Mouse (Mus musculus) hindbrain, postnatal 0 days (tissue): ENCODE results near the gene Rab4b. TPM values are rescaled to one million over a fixed set of nuclear protein-coding genes. Genes with fewer than 3 reads are reported as not detected.

Experiments
- ATAC-seq: fragments of 200-750 bp; cut with Nextera tagmentation; 2 replicates; pipeline ENCODE4 v1.8.0; 2017; ENCODE audit warnings: mild to moderate bottlenecking, moderate TSS enrichment, moderate library complexity
- DNase-seq: peaks from one replicate; pipeline ENCODE4 v3.0.0-alpha.2; 2015; ENCODE audit warnings: low spot score
- H3K27ac ChIP-seq: fragments of 300-500 bp; sonication (generic); 2 replicates; pipeline ENCODE4 v1.5.1; 2014; ENCODE audit warnings: mild to moderate bottlenecking
- H3K27me3 ChIP-seq: fragments of 300-500 bp; sonication (generic); 2 replicates; pipeline ENCODE4 v1.6.1; 2014; ENCODE audit warnings: low read length, mixed read lengths; ENCODE audit not compliant: insufficient read depth
- H3K36me3 ChIP-seq: fragments of 300-500 bp; sonication (generic); 2 replicates; pipeline ENCODE4 v1.6.1; 2014; ENCODE audit warnings: low read length, mixed read lengths; ENCODE audit not compliant: insufficient read depth
- H3K4me1 ChIP-seq: fragments of 300-500 bp; sonication (generic); 2 replicates; pipeline ENCODE4 v1.6.1; 2014; ENCODE audit warnings: antibody characterized with exemption, low read length, mixed read lengths; ENCODE audit not compliant: insufficient read depth
- H3K4me2 ChIP-seq: fragments of 300-500 bp; sonication (generic); 2 replicates; pipeline ENCODE4 v1.6.1; 2014; ENCODE audit warnings: low read depth, mild to moderate bottlenecking, low read length, moderate library complexity, mixed read lengths
- H3K4me3 ChIP-seq: fragments of 300-500 bp; sonication (generic); 2 replicates; pipeline ENCODE4 v1.5.1; 2014; ENCODE audit warnings: low read length
- H3K9ac ChIP-seq: fragments of 300-500 bp; sonication (generic); replicated peaks from 2 replicates; pipeline ENCODE4 v1.6.1; 2014; ENCODE audit warnings: mild to moderate bottlenecking, low read length, moderate library complexity, mixed read lengths
- H3K9me3 ChIP-seq: fragments of 300-500 bp; sonication (generic); 2 replicates; pipeline ENCODE4 v1.6.1; 2016; ENCODE audit warnings: low read length, mixed read lengths
- CTCF ChIP-seq: IDR thresholded peaks from 2 replicates; pipeline ENCODE4 v1.5.1; 2016; ENCODE audit warnings: antibody characterized with exemption, control low read depth, low read depth
- WGBS: fragments of 180-500 bp; shearing (Covaris S2); extraction: QIAGEN DNeasy Blood & Tissue Kit; methylation state at CpG from one replicate; pipeline ENCODE4 v1.1.7; 2014; 5-methylcytosine and 5-hydroxymethylcytosine counted together
- polyA plus RNA-seq: library from polyadenylated mRNA; unstranded; fragments of >200 nt; fragmentation: Nextera tagmentation; extraction: Ambion mirVana; gene quantifications from 2 replicates; pipeline ENCODE4 v1.2.1, GENCODE M21; 2015
- total RNA-seq: library from RNA; depleted of rRNA; stranded (reverse); fragments of >200 nt; gene quantifications from 2 replicates; pipeline ENCODE4 v1.2.3, GENCODE M21; 2014

The Rab4b gene
- total and polyA plus RNA-seq, 2 experiments from 2014 or later, result 76.9 to 125 TPM

DNA sequence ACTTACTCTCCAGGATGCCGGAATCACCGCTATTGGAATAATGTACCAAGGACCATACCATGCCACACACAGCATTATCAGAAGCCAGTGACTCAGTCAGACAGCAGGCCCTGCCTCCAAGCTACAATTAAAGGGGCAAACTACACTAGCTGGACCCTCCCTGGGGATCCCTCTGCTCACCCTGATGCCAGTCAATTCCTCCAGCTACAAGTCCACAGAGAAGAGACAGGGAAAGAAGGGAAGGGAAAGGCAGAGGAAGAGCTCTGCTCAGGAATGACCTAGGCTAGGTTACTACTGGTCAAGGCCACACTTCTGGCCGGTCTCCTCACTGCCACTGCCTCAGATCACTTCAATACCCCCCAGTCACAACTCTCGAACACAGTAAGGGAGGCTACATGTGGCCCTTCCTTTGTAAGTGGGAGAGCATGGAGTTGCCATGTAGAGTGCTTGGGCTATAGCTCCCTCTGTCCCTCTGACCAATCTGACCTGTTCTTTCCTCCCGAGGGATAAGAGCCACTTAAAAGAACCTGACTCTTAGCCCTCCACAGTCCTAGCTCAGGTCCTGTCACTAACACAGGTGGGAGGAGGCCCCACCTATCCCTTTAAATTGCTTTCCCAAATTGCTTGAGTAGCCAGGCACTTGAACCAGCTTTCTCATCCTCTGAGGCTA, 15.8 kb downstream of the Rab4b start:
- no peak for TF ChIP-seq CTCF
- Histone ChIP-seq H3K4me3 (no peak overlapping the region), H3K4me1 (peaks cover 39% of the 10 kb centered on the region), H3K9ac (peak overlapping the region; percentile 28; the same call in 1 of the 2 replicates), H3K27ac (no peak overlapping the region), H3K27me3 (no peaks in the 10 kb centered on the region), H3K4me2 (peak overlapping the region; percentile 87), H3K36me3 (peaks cover 19% of the 10 kb centered on the region), H3K9me3 (no peaks in the 10 kb centered on the region)
- no peak for ATAC-seq
- WGBS, result 85% methylated on average over 5 of the region's 5 CpGs
- DNase-seq, result no peak

DNA sequence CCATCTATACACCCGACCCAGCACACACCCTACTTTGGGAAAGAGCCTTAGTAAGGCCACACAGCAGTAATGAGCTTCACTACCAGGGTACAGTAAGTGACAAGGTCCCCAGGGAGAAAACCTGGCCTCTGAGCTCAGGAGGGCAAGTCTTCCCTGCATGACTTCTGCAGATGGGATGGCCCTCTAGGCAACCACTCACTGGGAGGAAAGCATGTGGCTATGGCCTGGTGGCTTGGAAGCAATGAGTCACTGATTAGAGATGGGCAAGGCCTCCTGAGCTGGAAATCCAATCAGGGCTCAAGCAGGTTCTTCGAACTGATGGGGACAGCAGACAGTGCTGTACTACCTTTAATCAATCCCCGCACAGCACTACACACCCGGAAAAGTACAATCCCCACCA, 17.0 kb downstream of the Rab4b start:
- no peak for DNase-seq
- Histone ChIP-seq H3K9ac (0 out of 2 replicates have a peak overlapping the region, but pooled peaks have one; percentile 17), H3K4me2 (no peak overlapping the region), H3K4me3 (no peak overlapping the region), H3K4me1 (peaks cover 39% of the 10 kb centered on the region), H3K36me3 (peaks cover 23% of the 10 kb centered on the region), H3K27ac (no peak overlapping the region), H3K27me3 (no peaks in the 10 kb centered on the region), H3K9me3 (no peaks in the 10 kb centered on the region)
- WGBS, result 80% methylated on average over 4 of the region's 4 CpGs
- no peak for TF ChIP-seq CTCF
- no peak for ATAC-seq

DNA sequence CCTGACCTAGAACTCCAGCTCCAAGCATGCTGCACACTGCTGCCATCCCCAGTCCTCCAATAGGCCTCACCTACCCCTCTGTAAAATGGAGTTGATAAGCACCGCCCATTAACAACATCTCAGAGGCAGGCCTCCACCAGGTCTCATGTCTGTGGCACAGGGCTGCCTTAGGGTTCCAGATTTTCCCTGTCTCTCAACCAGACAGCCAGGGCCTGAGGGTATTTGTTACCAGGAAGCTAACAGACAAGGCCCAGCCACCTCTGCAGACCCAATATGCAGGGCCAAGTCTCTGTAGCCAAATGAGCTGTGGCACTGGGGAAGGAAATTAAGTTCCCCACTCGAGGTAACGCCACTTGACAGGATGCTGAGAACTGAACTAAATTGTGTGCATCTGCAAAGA, 17.8 kb downstream of the Rab4b start:
- no peak overlapping the region for H3K4me3 ChIP-seq
- peaks cover 39% of the 10 kb centered on the region for H3K4me1 ChIP-seq
- 80% methylated on average over 3 of the region's 3 CpGs for WGBS
- TF ChIP-seq CTCF, result no peak
- no peaks in the 10 kb centered on the region for H3K27me3 ChIP-seq
- H3K27ac ChIP-seq, result no peak overlapping the region; the same call in 1 of the 2 replicates
- DNase-seq (no peak), ATAC-seq (no peak)
- H3K9me3 ChIP-seq, result no peaks in the 10 kb centered on the region
- H3K4me2 ChIP-seq, result no peak overlapping the region
- no peak overlapping the region for H3K9ac ChIP-seq
- H3K36me3 ChIP-seq, result peaks cover 23% of the 10 kb centered on the region

DNA sequence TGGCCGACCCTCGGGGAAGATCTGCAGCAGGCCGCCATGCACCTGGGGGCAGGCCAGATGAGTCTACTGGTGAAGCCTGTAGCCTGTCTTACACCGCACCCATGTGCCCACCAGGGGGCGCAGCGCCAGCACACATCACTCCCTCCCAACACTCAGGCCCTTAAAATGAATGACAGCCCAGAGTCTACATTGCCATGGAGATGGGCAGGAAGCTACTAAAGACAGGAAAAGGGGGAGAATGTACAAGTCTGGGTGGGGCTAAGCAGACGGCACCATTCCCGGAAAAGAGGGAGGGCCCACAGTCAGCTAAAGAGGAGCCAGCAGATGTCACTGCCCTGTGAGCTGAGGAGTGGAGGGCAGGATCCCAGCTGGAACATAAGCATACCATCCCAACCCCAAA, 18.8 kb downstream of the Rab4b start:
- Histone ChIP-seq H3K4me1 (peaks cover 29% of the 10 kb centered on the region), H3K9me3 (no peaks in the 10 kb centered on the region), H3K36me3 (peaks cover 23% of the 10 kb centered on the region), H3K4me2 (0 out of 2 replicates have a peak overlapping the region, but pooled peaks have one; percentile 19), H3K4me3 (no peak overlapping the region), H3K27me3 (no peaks in the 10 kb centered on the region), H3K27ac (no peak overlapping the region; the same call in 1 of the 2 replicates), H3K9ac (no peak overlapping the region)
- peak; percentile 93 for ATAC-seq
- DNase-seq, result peak; percentile 91
- peak; percentile 99 for TF ChIP-seq CTCF
- 14% methylated on average over 8 of the region's 8 CpGs for WGBS

DNA sequence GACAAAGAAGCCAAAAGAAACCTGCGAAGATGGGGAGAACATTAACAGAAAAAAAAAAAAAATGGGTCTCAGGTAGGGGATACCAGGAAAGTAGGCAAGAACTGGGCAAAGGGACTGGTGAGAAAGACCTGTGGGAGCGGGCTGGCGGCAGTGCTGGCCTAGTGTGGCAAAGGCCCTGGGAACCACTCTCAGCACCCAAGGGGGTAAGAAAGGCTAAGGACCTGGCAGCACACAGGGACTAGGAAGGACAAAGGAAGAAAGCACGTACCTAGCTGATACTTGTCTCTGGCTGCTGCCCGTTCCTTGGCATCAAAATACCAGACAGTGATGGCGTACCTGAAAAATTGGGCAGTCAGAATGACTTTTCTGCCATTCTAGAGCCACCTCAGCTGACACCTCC, 19.4 kb downstream of the Rab4b start:
- no peak for TF ChIP-seq CTCF
- H3K4me2 ChIP-seq, result no peak overlapping the region
- H3K4me3 ChIP-seq, result no peak overlapping the region
- WGBS, result 93% methylated on average over 6 of the region's 6 CpGs
- ATAC-seq (no peak), DNase-seq (no peak)
- H3K27ac ChIP-seq, result no peak overlapping the region
- H3K36me3 ChIP-seq, result peaks cover 23% of the 10 kb centered on the region
- peaks cover 23% of the 10 kb centered on the region for H3K4me1 ChIP-seq
- no peaks in the 10 kb centered on the region for H3K9me3 ChIP-seq
- H3K27me3 ChIP-seq, result no peaks in the 10 kb centered on the region
- no peak overlapping the region for H3K9ac ChIP-seq

DNA sequence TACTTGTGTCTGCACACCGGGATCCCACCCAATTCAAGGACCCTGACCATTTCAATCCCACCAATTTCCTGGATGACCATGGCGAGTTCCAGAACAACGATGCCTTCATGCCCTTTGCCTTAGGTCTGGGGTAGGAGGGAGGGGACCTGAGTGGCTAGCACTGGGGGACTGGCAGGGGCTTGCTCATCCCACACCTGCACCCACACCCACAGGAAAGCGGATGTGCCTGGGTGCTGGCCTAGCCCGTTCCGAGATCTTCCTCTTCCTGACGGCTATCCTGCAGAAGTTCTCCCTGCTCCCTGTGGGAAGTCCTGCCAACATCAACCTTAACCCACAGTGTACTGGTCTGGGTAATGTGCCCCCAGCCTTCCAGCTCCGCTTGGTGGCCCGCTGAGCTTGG, 20.5 kb downstream of the Rab4b start:
- no peaks in the 10 kb centered on the region for H3K27me3 ChIP-seq
- H3K9ac ChIP-seq, result no peak overlapping the region
- H3K9me3 ChIP-seq, result no peaks in the 10 kb centered on the region
- H3K4me1 ChIP-seq, result peaks cover 12% of the 10 kb centered on the region
- no peak overlapping the region for H3K4me3 ChIP-seq
- TF ChIP-seq CTCF, result no peak
- WGBS, result 89% methylated on average over 9 of the region's 9 CpGs
- H3K36me3 ChIP-seq, result peaks cover 23% of the 10 kb centered on the region
- ATAC-seq (no peak), DNase-seq (no peak)
- H3K4me2 ChIP-seq, result no peak overlapping the region
- no peak overlapping the region for H3K27ac ChIP-seq

DNA sequence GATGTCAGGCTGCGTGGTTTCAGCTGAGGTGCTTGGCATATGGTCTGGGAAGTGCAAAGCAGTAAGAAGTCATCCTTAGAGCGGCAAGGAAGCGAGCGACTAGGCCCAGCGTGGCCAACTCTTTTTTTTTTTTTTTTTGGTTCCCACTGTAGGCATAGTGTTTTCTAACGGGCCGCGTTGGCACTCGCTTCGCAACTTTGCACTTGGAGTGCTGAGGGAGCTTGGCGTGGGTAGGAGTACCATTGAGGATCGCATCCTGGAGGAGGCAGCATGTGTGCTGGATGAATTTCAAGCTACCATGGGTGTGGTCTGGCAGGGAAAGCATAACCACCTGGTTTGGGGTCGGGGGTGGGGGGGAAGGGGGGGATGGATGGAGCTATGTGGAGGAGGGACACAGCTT, 22.7 kb downstream of the Rab4b start:
- DNase-seq, result no peak
- H3K4me1 ChIP-seq, result peaks cover 6% of the 10 kb centered on the region; the same call in 1 of the 2 replicates
- no peaks in the 10 kb centered on the region for H3K9me3 ChIP-seq
- no peak overlapping the region for H3K4me3 ChIP-seq
- H3K9ac ChIP-seq, result no peak overlapping the region
- H3K36me3 ChIP-seq, result peaks cover 23% of the 10 kb centered on the region
- no peak for ATAC-seq
- no peak overlapping the region for H3K27ac ChIP-seq
- whole genome bisulfite sequencing, result 76% methylated on average over 12 of the region's 13 CpGs
- no peak overlapping the region for H3K4me2 ChIP-seq
- no peaks in the 10 kb centered on the region for H3K27me3 ChIP-seq
- no peak for TF ChIP-seq CTCF
